Mouse (Mus musculus) cortical plate, adult 2 months (tissue): ENCODE results near the gene Mgll.

Experiments used
- CTCF ChIP-seq: fragments of 200-500 bp; IDR thresholded peaks from 2 replicates; pipeline ENCODE4 v1.5.1; 2011; ENCODE audit warnings: mild to moderate bottlenecking, control low read depth, low read length; ENCODE audit not compliant: insufficient read depth; ENCODE audit errors: extremely low read depth
- POLR2A ChIP-seq: fragments of 200-500 bp; IDR thresholded peaks from 2 replicates; pipeline ENCODE4 v1.6.1; 2011; ENCODE audit warnings: mild to moderate bottlenecking, low read length, control low read depth; ENCODE audit not compliant: insufficient read depth; ENCODE audit errors: extremely low read depth

DNA sequence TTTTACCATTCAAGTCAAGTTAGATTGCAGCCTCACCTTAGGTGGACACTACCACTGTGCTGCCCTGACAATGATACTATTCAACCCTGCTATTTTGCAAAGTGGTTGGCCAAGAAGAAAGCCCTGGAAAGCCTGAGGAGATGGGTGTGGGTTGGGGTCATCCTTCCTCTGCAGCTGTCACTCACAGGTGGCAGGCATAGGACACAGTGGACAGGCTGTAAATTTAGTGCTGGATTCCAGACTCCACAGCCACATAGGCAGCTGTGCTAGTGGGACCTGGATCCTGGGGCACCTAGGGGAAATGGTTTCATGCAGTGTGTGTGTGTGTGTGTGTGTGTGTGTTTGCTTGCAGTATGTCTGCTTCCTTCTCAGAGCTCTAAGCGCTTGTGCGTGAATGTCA, 1.3 kb upstream of the Mgll start:
- TF ChIP-seq CTCF (no peak), POLR2A (no peak)
